Mouse (Mus musculus): ENCODE measurements around the gene Cnnm3.

Cnnm3 gene

DNA sequence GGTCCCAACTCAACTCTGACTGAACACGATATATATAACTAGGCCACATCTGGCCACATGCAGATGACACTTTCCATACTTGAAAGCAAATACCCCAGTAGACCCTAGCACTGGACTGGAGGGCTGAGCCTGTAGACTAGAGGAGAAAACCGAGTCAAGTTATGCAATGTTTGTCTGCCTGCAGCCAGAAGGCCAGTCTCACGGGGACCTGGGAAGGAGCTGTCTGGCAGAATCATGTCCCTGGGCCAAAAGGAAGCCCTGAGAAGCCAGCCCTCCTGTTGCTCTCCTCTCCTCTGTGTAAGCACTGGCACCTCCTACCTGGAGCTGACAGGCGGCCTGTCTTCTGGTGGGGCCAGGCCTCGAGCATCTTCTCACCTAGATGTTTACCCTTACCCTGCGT, 63.7 kb downstream of the Cnnm3 start:
- DNase-seq (ENCODE audit: low read depth, low spot score), result no peak

DNA sequence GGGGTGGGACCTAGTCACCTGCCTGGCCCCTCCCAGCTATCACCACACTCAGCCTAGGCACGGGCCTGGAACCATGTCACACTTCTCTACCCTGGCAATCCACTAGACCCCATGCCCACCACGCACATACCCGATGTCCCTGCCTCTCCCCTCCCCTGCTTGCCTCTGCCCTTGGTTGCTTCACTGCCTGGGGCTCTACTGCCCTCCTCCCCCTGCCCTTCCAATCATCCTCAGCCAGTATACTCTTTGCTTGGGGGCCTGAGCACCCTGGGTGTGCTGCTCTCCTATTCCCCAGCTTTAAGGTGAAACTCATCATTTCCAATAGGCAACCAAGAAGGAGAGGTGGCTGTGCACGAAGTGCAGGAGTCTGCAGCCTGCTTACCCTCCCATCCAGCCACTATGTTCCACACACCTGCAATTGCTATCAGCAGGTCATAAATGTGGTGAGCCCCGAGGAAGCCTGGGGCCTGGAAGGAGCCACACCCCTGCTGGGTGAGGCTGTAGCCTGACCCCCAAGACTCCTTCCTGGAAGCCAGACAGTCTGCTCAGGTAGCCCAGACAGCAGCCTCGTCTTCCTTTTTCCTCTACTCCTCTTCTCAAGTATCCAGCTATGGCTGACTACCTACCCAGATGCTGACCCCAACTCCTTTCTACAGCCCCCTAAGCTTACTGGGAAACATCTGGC, 65.5 kb downstream of the Cnnm3 start:
- DNase-seq (ENCODE audit: low read depth, low spot score), result no peak

Measured in A20 (cell line).